Mouse (Mus musculus): Measurements from ENCODE around the gene Tns1.

The Tns1 gene

DNA sequence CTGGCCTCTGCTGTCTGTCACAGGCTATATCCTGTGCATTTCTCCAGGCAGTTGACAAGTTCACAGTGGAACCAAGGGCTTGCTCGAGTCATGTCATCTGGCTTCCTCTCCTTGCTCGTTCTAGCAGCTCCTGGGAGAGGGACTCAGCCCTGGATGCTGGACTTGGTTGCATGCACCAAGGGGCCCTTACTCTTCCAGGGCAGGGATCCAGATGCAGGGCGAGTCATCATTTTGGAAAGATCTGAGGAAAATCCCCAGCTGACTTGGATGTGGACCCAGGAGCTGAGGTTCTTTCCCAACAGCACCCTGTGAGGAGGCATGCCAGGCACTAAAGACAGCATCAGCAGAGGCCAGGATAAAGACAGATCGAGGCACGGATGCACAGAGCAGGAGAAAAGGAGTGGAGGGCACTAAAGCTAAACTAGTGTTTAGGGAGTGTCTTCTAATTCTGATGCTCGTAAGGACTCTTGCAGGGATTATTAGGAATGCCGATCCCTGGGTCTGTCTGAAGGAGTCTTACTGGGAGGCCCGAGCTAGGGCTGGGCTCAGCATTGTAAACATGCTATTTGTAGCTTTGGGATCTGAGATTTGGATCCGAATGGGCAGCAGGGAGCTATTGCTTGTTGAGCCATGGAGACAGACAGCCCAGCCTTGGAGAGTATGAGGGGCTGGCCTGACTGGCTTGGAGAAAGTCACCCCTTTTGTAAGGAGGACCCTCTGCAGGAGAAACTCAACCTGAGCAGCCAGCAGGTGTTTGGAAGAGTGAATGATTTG, 165.9 kb downstream of the Tns1 start:
- no peak for DNase-seq (ENCODE audit: low spot score in 2 of 2)

DNA sequence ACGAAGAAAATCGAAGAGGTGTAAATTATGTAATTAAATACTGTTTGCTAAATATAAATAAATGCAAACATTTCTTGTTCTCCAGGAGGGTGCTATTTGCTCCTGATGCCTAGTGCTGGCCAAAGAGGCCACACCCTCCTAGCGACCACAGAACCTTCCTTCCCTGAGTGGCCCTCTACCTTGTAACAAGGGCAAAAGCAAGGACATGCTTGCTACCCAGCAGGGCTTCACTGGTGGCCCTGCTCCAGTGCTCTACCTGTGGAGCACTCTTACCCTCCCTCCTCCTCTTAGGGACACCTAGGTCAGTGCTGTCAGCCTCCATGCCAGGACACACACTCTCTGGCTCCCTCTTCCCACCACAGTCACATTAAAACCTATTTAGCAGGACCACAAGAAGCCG, 166.8 kb downstream of the Tns1 start:
- no peak for DNase-seq (ENCODE audit: low spot score in 2 of 2)

DNA sequence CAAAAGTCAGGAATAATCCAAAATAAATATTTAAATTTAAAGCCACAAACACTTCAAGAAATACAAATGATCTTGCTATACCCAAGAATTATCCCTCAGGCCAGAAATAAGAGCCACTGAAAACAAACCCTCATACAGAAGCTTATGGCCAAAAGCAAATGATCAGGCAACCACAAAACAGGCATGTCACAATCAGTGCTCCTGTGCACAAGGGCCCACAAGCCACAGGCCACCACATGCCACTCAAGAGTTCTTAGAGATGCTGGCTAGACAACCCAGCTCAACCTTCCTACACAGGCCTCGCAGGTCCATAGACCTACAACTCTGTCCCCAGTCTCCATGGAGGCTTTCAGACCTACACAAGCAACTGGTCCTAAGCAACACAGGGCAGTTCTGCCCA, 167.9 kb downstream of the Tns1 start:
- DNase-seq (ENCODE audit: low spot score in 2 of 2): no peak

DNA sequence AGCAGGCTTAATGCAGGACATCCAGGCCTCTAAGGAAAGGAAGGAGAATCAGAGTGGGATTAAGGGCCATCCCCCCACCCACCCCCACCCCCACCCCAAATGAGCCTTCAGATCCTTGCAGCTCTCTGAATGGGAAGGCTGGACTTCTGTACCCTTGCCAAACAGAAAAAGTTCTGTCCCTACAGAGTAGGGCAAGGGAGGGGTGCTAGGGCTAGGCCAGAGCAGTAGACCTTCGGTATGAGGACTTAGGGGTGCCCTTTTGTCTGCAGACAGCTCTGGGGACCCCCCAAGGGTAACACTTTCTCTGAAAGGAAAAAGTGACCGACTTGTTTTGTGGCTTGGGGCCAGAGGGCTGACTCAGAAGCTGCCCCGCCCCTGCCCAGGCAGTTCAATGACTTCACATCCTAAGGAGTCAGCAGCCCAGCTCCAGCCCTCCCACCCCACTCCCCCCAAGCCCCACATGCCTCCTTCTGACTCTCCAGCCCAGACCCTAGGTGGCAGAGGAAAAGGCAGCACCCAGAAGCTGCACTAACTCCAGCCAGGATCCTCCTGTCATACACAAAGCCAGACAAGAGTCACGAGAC, 168.9 kb downstream of the Tns1 start:
- DNase-seq (ENCODE audit: low spot score in 2 of 2): no peak

DNA sequence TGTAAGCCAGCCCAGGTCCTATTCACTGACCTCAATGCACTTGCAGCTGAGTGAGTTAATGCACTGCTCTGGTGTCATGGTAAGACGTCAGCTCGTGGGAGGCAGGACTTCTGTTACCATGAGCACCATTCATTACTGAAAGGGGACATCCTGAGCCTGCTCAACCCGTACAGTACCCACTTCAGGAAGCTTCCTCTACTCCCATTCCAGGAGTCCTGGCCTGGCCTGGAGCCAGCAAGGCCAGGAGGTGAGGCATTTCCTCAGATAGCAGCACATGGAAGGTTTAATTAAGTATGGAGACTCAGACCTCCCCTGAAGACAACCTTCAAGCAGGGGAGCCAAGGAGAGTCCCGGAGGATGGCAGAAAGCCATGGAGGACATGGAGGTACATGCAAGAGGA, 169.6 kb downstream of the Tns1 start:
- no peak for DNase-seq (ENCODE audit: low spot score in 2 of 2)

DNA sequence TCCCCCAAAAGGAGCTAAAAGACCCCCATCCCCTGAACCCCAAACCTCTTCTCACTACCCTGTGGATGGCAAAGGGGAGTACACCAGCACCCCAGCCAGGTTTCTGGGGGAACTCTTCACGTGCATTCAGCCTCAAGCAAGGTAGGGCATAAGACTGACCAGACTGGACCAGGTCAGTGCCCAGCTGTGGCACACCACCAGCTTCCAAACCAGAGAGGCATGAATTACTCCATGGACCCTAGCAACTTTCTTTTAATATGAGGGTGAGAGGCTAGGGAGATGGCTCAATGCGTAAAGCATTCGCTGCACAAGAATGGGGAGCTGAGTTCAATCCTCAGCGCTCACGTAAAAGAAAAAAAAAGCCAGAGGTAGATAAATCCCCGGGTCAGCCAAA, 170.2 kb downstream of the Tns1 start:
- no peak for DNase-seq (ENCODE audit: low spot score in 2 of 2)

DNA sequence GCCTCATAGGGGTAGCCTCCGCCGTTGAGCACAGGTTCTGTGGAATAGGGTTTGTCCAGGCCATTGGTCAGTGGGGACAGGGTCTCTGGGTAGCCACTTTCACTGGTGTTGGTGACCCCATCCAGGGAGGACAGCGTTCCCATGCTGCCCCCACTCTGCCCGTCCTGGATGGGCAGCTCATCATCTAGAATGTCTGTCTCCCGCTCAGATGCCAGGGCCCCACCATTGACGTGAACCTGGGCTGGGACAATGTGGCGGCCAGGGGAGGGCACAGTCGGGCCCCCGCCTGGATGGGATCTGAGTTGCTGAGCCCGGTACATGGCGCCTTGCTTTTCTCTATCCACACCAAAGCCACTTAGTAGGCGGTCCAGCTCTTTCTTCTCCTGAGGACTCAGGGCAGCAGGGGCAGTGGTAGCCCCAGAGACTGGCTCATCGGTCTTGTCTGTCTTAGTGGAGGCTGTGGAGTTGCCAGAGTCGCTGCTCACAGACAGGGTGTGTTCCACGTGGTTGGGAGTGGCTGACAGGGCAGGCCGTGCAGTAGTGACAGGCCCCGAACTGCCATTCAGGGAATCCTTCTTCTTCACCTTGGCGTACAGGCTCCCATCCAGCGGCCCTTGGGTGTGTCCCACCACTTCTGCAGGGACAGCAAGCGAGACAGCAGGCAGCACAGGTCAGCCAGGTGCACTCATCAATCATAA, 170.8 kb downstream of the Tns1 start:
- no peak for DNase-seq (ENCODE audit: low spot score in 2 of 2)

DNA sequence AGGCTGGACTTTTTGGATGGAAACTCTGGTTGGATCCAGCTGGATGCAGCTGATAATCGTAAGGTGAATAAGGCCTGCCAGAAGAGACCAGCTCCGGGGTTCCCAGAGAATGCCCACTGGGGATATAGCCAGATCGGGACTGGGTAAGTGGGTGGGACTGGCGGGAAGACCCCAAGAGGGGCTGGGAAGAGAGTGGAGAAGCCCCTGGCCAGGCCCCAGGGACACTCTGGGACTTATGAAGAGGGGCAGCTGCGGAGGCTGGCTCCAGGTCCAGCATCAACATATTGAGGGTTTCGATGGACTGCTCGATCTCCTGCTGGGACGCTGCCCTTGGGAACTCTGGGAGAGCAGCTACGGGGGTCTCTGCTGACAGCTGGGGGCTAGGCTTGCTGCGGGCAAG, 171.7 kb downstream of the Tns1 start:
- DNase-seq (ENCODE audit: low spot score in 2 of 2): no peak

DNA sequence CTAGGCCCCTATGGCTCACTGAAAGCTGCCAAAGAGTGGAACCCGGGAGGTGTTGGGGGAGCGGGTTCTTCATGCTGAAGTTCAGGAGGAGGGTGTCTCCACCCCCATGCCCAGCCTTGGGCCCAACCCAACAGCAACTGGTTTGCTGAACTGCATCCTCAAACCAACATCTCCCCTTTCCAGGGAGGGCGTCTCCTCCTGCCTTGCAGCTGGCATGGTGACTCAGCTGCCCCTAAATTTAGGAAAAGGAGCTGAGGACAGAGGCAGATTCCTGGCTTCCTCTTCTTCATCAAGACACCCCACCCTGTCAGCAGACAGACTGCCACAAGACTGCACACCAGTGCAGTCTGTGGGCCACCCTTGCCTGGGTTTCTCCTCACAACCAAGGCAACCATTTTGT, 173.1 kb downstream of the Tns1 start:
- no peak for DNase-seq (ENCODE audit: low spot score in 2 of 2)

DNA sequence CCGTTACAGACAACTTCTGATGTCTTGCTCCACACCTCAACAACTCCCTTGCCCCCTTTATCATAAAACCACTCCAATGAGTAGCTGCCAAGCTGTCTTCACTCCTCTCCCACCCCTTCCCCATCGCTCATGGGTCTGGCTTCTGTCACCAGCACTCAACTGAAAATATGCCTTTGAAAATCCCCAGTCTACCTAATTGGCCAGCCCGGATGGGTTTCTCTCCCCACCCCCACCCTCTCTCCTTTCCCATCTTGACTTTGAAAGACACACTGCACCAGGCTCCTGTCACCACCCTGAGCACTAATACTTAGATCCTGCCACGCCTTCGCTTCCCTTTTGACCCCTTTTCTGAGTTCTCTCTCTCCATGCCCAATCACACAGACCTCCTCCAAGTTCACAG, 175.5 kb downstream of the Tns1 start:
- DNase-seq (ENCODE audit: low spot score in 2 of 2): no peak

DNA sequence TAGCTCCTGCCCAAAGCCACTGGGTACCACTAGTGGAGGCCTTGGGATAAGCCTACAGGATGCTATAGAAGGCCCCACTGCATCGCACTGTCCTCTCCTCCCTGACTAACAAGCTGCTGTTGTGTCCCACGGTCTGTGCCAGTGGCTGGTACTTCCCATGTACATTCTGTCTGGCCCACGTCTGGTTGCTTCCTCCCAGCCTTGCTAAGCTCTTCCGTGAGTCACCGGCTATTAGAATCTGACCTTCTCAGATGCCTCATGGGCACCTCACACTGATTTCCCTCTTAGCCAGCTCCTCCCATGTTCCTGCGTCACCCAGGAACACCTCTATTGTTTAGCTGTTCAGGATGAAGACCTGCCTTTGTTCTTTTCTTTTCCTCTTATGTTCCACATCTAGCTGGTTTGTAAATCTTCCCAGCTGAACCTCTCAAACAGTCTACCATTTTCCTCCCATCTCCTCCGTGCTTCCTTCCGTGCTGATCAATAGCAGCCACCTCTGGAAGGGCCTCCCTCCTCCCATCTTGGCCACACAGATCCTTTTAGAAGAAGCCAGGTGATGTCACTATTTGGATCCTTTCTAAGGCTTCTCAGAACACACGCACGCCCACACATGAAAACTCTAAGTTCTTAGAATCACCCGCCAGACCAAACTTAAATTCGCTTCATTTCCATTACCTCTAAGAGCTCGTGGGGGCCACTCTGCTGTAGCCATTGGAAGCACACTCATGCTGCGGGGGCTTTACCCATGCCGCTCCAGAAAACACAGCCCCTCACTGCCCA, 176.5 kb downstream of the Tns1 start:
- no peak for DNase-seq (ENCODE audit: low spot score in 2 of 2)

DNA sequence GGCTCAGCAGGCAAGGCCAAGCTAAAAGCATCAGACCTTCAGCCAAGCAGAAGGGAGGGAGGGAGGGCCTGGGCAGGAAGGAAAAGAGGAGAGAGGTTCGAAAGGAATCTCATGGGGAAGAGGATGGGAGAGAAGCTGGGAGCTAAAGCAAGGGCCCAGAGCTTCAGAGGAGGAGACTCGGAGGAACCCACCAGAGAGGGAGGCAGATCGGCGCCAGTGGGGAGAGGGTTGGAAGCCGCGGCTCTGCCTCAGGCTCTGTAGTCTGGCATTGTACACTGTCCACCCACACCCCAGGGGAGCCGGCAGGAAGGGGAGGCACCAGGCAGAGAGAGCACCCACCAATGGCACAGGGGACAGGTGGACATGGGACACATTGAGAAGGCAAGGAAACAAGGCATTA, 177.5 kb downstream of the Tns1 start:
- no peak for DNase-seq (ENCODE audit: low spot score in 2 of 2)

DNA sequence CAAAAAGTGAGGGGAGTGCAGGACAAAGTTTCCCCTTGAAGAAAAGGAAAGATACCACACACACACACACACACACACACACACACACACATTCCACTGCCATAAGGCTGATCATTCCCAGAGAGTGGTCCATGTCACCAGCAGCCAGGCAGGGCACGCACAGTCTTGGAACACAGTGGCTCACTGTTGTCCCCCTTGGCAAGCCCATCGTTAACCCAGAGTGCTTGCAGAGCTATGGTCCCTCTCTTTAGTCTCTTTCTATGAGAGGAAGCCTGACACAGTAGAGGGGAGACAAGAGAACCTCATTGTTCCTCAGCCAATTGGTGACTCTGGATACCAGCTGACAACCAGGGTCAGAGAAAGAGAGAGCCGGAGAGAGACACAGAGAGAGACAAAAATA, 179.9 kb downstream of the Tns1 start:
- DNase-seq (ENCODE audit: low spot score in 2 of 2): peak; percentile 39 to 66

DNA sequence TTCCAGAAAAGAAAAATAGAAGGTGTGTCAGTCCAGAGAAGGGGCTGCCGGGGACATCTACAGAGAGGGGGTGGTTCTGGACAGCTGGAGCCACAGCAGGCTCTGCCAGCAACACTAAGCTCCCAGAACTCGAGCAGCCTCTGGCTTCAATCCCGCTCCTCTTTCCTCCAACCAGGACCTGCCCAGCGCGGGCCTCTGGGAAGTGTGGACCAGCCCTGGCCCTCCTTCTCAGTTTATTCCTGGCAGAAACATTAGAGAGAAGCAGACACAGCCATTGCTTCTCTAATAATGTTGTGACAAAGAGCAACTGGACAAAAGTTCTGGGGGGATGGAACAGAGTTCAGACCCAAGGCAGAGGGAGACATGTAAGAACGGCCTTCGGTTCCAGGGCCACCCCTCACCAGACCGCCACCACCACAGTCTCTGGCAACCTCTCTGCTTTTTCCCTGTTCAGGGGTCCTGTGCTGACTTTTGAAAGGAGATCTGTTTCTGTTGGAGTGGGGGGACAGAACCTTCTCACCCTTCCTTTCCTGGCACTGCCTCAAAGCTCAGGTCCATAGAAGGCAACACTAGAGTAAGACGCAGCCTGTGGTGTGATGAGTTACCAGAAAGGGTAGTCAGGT, 180.5 kb downstream of the Tns1 start:
- peak; percentile 44 to 64 for DNase-seq (ENCODE audit: low spot score in 2 of 2)

DNA sequence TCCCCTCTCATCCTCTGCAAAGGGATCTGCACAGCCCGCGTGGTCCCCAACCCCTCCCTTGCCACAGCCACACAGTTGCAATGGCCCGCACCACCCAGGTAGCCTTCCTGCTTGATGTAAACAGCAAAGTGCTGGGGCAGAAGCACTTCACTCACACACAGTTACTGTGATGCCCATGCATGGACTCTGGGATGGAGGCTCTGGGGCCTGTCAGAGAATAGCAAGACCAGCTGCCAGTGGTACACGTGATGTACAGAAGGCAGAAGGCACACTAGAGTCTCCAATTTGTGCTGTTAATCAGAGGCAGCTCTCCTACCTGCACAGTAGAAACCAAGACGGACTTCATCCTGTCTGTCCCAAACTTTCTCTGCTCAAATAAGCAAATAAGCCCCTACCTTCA, 181.0 kb downstream of the Tns1 start:
- DNase-seq (ENCODE audit: low spot score in 2 of 2): no peak

DNA sequence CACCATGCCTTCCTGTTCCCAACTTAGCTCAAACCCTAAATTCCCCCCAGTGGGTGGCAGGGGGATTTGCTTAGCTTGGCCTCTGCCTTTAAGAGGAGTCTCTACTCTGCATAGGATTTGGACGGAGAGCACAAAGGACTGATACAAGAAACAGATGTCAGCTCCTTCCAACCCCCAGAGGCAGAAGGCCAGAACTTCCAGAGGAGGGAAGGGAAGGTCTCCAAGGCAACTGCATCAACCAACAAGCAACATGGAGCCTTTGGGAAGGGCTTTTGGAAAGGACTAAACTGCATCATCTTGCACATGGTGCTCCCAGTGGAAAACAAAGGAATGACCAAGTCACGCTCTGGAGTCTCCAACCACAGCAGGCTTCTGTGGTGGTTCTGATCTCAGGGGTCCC, 182.0 kb downstream of the Tns1 start:
- no peak for DNase-seq (ENCODE audit: low spot score in 2 of 2)

DNA sequence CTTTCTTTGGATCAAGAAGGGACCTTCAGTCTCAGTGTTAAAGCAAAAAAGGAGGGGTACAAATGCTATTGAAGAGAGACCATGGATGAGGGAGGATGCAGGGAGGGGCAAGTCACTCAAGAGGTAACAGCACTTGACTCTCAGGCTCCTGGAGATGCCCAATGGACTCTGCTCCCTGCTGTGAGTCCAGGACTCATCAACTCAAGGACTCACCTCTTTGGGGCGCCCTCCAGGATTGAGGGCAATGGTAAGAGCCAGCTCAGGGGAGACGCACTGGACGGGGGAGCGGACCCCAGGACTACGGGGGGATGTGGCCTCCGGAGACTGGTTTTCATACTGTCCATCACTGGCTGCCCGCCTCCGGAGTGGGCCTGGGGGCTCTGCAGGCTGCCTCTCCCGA, 182.6 kb downstream of the Tns1 start:
- DNase-seq (ENCODE audit: low spot score in 2 of 2): no peak

DNA sequence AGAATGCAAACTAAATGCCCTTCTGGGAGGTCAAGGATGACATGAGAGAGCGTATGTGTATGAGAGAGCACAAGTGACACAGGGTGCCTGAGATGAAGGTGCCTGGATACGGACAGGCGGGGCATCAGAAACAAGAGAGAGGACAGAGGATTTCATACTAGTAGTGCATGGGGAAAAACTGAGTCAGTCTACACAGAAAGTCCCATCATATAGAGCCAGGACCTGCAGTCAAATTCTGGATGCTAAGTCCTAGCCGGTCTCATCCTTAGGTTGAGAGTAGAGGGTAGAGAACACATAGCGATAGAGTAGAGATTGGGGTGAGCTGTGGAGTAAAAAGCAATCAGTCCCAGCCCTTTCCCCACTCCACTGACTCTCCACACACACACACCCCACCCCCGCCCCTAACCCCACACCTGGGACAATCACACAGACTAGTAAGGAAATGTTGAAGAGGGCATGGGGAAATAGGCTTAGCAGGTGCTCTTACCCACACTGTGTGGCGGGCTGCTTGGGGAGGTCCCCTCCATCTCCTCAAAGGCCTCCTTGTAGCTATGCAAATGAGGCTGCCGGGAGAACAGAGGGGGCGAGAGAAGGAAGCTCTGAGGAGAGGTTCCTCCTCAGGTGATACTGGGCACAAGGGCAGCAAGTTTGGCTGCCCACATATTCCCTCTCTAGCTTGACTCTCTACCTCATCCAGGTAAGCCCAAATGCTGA, 183.6 kb downstream of the Tns1 start:
- DNase-seq (ENCODE audit: low spot score in 2 of 2): no peak

DNA sequence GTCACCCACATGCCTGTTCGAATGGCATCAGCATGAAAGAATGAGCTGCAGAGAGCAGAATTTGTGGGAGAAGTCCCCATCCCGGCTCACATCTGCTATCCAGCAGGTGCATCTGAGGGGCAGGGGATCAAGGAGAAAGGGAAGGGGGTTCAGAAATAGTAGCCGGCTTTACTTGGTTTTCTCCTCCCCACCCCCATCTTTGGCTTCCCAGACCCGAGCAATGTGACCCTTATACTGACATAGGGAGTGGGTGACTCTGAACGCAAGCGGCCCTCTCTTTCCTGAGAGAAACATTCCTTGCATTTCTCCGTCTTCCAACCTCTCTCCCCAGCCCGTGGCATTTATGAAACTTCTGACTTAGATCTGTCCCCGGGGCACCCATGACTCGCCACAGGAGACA, 185.7 kb downstream of the Tns1 start:
- DNase-seq (ENCODE audit: low spot score in 2 of 2): no peak

DNA sequence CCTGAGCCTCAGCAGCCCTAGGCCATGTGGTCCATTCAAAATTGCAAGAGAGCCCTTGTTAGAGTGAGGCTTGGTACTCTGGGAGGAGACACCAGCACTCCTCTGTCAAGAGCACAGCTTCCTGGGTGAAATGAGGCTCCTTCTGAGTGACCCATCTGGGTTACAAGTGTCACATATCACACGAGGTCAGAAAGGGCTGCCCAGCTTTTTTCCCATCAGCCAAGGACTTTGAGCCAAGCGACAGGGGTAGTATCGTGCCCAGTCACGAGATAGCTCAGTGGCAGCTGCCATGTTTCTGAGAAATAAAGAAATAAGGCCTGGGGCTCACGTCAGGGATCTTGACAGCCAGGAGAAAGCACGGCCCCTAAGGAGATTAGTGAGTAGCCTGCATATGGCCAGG, 186.4 kb downstream of the Tns1 start:
- no peak for DNase-seq (ENCODE audit: low spot score in 2 of 2)

DNA sequence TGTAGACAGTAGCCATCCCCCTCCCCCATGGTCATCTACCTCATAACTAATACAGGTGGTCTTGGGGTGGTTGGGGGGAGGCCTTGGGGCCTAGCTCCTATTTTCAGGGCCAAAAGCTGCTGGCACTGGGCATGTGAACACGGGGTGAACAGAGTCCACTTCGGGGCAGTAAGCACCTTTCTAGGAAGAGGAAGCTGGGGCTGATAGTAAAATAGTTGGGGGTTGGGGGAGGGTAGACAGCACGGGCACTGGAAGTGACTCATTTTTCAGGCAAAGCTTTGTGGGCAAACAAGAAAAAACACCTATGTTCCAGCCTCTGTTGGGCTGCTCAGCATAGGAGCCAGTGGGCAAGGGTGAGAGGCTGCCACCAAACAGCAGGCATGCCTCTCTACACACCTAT, 187.7 kb downstream of the Tns1 start:
- DNase-seq (ENCODE audit: low spot score in 2 of 2): no peak
